Mouse (Mus musculus) hematopoietic multipotent progenitor cell, adult 10-12 weeks (in vitro differentiated cells): ENCODE results near the gene Cfap73. TPM values are rescaled to one million over a fixed set of nuclear protein-coding genes. Genes with fewer than 3 reads are reported as not detected.

Source experiments
- polyA plus RNA-seq: library from polyadenylated mRNA; stranded (reverse); fragments of >175 nt; gene quantifications from 2 replicates; pipeline ENCODE4 v1.2.3, GENCODE M21; 2012; ENCODE audit warnings: low replicate concordance

The Cfap73 gene
- polyA plus RNA-seq = 0.13 TPM in 1 of 2 replicates, not detected in the other

GRCm38 (mm10) chr5:120634131-120634530, at the start of gene Cfap73:
Gene Cfap73, minus strand, starts transcription at chr5:120634235.

GRCm38 (mm10) chr5:120648569-120649373, 14.7 kb upstream of the Cfap73 start, which contains the start of gene Rasal1:
Gene Rasal1, plus strand, starts transcription at chr5:120648812.

GRCm38 (mm10) chr5:120612442-120612821, 21.6 kb downstream of the Cfap73 start, which contains the start of the genes Rita1 and Ddx54:
Gene Rita1, minus strand, starts transcription at chr5:120612589.
Gene Ddx54, plus strand, starts transcription at chr5:120612739.

GRCm38 (mm10) chr5:120588569-120589094, 45.4 kb downstream of the Cfap73 start, which contains the start of the genes Tpcn1 and Iqcd:
Gene Tpcn1, minus strand, starts transcription at chr5:120588673.
Gene Iqcd, plus strand, starts transcription at chr5:120589016.

Other genes with a start within 250 kb of the Cfap73 start
- gene Lhx5, start 202.5 kb downstream of the Cfap73 start, polyA plus RNA-seq = 0.07 and 0.10 TPM in 2 replicates
- 0.88 and 4.6 TPM in 2 replicates for gene Sdsl, start 161.4 kb downstream of the Cfap73 start, polyA plus RNA-seq
- gene Sds, start 157.7 kb downstream of the Cfap73 start, polyA plus RNA-seq = not detected in 2 replicates
- gene Plbd2, start 130.6 kb downstream of the Cfap73 start, polyA plus RNA-seq = 37.8 and 38.1 TPM in 2 replicates
- 16.9 and 23.9 TPM in 2 replicates for gene Slc8b1, start 123.1 kb downstream of the Cfap73 start, polyA plus RNA-seq
- gene Tpcn1, start 45.6 kb downstream of the Cfap73 start, polyA plus RNA-seq = 52.8 and 62.7 TPM in 2 replicates
- 0.86 and 2.0 TPM in 2 replicates for gene Iqcd, start 45.2 kb downstream of the Cfap73 start, polyA plus RNA-seq
- gene Rita1, start 21.6 kb downstream of the Cfap73 start, polyA plus RNA-seq = 16.3 and 22.7 TPM in 2 replicates
- 142 and 167 TPM in 2 replicates for gene Ddx54, start 21.5 kb downstream of the Cfap73 start, polyA plus RNA-seq
- 29.1 and 49.9 TPM in 2 replicates for gene Rasal1, start 14.6 kb upstream of the Cfap73 start, polyA plus RNA-seq
- gene Dtx1, start 77.7 kb upstream of the Cfap73 start, polyA plus RNA-seq = 290 and 657 TPM in 2 replicates
- 0.76 and 1.1 TPM in 2 replicates for gene Oas2, start 115.6 kb upstream of the Cfap73 start, polyA plus RNA-seq
- gene Oas3, start 143.4 kb upstream of the Cfap73 start, polyA plus RNA-seq = 13.5 and 15.3 TPM in 2 replicates
- not detected in 2 replicates for gene Oas1e, start 161.3 kb upstream of the Cfap73 start, polyA plus RNA-seq
- 1.2 and 1.4 TPM in 2 replicates for gene Oas1c, start 178.3 kb upstream of the Cfap73 start, polyA plus RNA-seq
- not detected in 2 replicates for gene Oas1f, start 213.1 kb upstream of the Cfap73 start, polyA plus RNA-seq
- gene Oas1h, start 227.2 kb upstream of the Cfap73 start, polyA plus RNA-seq = not detected in 2 replicates